ENCODE assay signal across 8 mouse cellular contexts in the genomic region with DNA sequence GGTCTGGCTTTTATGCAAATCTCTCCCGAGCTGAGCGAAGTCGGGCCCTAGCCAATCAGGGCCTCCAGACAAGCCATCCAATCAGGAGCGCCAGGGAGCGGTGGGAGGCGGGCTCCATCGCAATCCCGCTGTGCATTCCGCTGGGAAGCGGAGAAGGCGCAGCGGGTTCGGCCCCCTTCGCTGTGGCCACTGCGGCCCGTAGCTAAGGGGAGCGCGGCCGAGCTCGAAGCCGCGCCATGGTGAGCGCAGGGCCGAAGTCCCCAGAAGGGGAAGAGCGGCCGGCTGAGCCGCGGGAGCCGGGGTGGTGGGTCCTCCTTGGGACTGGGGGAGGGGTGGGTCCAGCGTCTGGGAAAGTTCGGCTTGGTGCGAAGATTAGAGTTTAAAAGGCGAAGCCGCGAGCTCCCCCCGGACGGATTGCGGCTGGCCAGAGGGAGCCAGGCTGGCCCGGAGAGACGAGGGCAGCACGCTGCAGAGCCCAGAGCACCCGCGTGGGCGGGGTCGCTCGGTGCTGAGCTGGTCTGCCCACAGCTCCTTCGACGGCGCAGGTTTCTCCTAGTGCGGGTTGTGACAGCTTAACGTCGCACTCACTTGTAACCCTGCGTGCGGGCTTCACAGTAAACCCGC. TPM values are rescaled to one million over a fixed set of nuclear protein-coding genes. Genes with fewer than 3 reads are reported as not detected.
DNase-seq lines count a peak whose midpoint lies in the region; ATAC-seq lines count a peak whose summit lies in the region.

A gene (plus strand): TSS at position 122 of the 624 bp plus-strand sequence.

- ATAC-seq in intestine, embryonic 14.5 days (replicated peaks; ENCODE audit: low FRiP score, low TSS enrichment, low read depth) = peak; percentile 99

- H3K9ac ChIP-seq in intestine, embryonic 14.5 days (ENCODE audit: low read length) = peak within 1 kb of the TSS; percentile 62

- H3K9me3 ChIP-seq in intestine, embryonic 14.5 days (ENCODE audit: control insufficient read depth, low read length) = peaks cover under 1% of the 10 kb centered on the region; the same call in 1 of the 2 replicates

- peak within 1 kb of the TSS; percentile 51 for H3K4me3 ChIP-seq in intestine, embryonic 14.5 days (ENCODE audit: low read depth, low read length)

- peaks cover 7% of the 10 kb centered on the region; the same call in 1 of the 2 replicates for H3K4me1 ChIP-seq in intestine, embryonic 14.5 days (replicated peaks; ENCODE audit: control insufficient read depth, insufficient read depth, low read length)

- WGBS in intestine, embryonic 14.5 days = under 1% methylated on average over 54 of the region's 55 CpGs

- H3K27ac ChIP-seq in intestine, embryonic 14.5 days (ENCODE audit: low read depth) = peak within 1 kb of the TSS; percentile 86

- H3K36me3 ChIP-seq in intestine, embryonic 14.5 days (ENCODE audit: control insufficient read depth, insufficient read depth, low read length) = no peaks in the 10 kb centered on the region

- peak within 1 kb of the TSS; percentile 93 for H3K4me2 ChIP-seq in intestine, embryonic 14.5 days (ENCODE audit: low read length)

- peak; percentile 83 to 85 for DNase-seq in adrenal gland, adult 18-20 months (ENCODE audit: low spot score in 2 of 2)
- peak; percentile 95 for DNase-seq in embryo, embryonic 11 days
- peak; percentile 91 for DNase-seq in gastrocnemius, postnatal 25 days
- peak; percentile 90 for DNase-seq in intestine, embryonic 14.5 days (ENCODE audit: low spot score)
- DNase-seq in left cerebral cortex, postnatal 14 days (ENCODE audit: low spot score in 2 of 2) = peak; percentile 91 to 94
- peak; percentile 95 for DNase-seq in mesoderm, embryonic 11.5 days (ENCODE audit: low read depth, low spot score)
- peak; percentile 86 to 91 for DNase-seq in right cerebral cortex, postnatal 36 days (ENCODE audit: low spot score in 2 of 2)
- peak; percentile 93 for DNase-seq in yolk sac, embryonic 10.5 days (ENCODE audit: low spot score)

- intact Hi-C loops in left cerebral cortex, postnatal 14 days (cut with DNase I) = no loop called here

- H3K27me3 ChIP-seq in intestine, embryonic 14.5 days (replicated peaks; ENCODE audit: control insufficient read depth, insufficient read depth, low read length) = no peaks in the 10 kb centered on the region

RNA-seq across cellular contexts. Expression of the gene that starts here (rescaled TPM):
- 1 to 10 TPM; 2.7 to 3.0 TPM for total RNA-seq in adrenal gland, adult 18-20 months (2021)
- total RNA-seq in gastrocnemius, postnatal 25 days (2021) = under 1 TPM; 0.59 to 0.74 TPM
- 1.3 and 1.8 TPM in 2 replicates for polyA plus RNA-seq in intestine, embryonic 14.5 days (2014; fragmentation: Nextera tagmentation; extraction: Ambion mirVana)
- total RNA-seq in left cerebral cortex, postnatal 14 days (2021) = 1 to 10 TPM; 2.1 to 3.2 TPM

Comparison
In these comparisons a context has a peak if more than half of its experiments do, and no peak if none do; other contexts are left out.
1. Peak in every context shown above with its lines: DNase-seq, ATAC-seq, H3K4me3 ChIP-seq and H3K27ac ChIP-seq.
2. Peak in DNase-seq in gastrocnemius, postnatal 25 days; RNA of the gene not detected or under 1 TPM.